In genomic region chr14:49238206-49238605, GRCm38 (mm10) we compare ENCODE assay signal across 9 mouse cellular contexts. TPM values are rescaled to one million over a fixed set of nuclear protein-coding genes. Genes with fewer than 3 reads are reported as not detected.
DNase-seq lines count a peak whose midpoint lies in the region; ATAC-seq and TF ChIP-seq lines count a peak whose summit lies in the region.
"Had no signal": no experiment of that assay in that cellular context is flagged by ENCODE, and none has a peak within 500 bp of the region (broad histone marks: within the 10 kb centered on the region; RNA-seq: fewer than 3 reads in every experiment).

No protein-coding gene starts in this region.

- TF ChIP-seq CTCF in left cerebral cortex, adult 2 months (IDR thresholded peaks at IDR 0.05), result peak; percentile 80

- peak; percentile 80 for ATAC-seq in intestine, embryonic 15.5 days
- peak; percentile 68 for ATAC-seq in midbrain, embryonic 12.5 days (ENCODE audit: low FRiP score, low read depth)

- H3K4me3 ChIP-seq in intestine, embryonic 15.5 days (replicated peaks), result no peak overlapping the region
- no peak overlapping the region for H3K4me3 ChIP-seq in left cerebral cortex, adult 2 months
- no peak overlapping the region for H3K4me3 ChIP-seq in midbrain, embryonic 12.5 days
- H3K4me3 ChIP-seq: lung, embryonic 15.5 days had no signal

- H3K36me3 ChIP-seq in intestine, embryonic 15.5 days, result no peaks in the 10 kb centered on the region
- H3K36me3 ChIP-seq in midbrain, embryonic 12.5 days, result no peaks in the 10 kb centered on the region
- no peaks in the 10 kb centered on the region for H3K36me3 ChIP-seq in splenic B cell, adult 2 months (ENCODE audit: control insufficient read depth, insufficient read depth, low read length, poor library complexity, severe bottlenecking)
- H3K36me3 ChIP-seq: lung, embryonic 15.5 days had no signal

- no peaks in the 10 kb centered on the region for H3K4me1 ChIP-seq in intestine, embryonic 15.5 days (replicated peaks)
- no peaks in the 10 kb centered on the region for H3K4me1 ChIP-seq in midbrain, embryonic 12.5 days
- H3K4me1 ChIP-seq: lung, embryonic 15.5 days had no signal

- peak; percentile 80 for DNase-seq in heart, adult 11 months
- no peak for DNase-seq in heart, postnatal 25 days (ENCODE audit: low spot score)
- peak; percentile 79 for DNase-seq in cerebellum, adult 9-10 months
- DNase-seq in frontal cortex, adult 2 months (ENCODE audit: extremely low spot score in 1 of 2, low spot score in 1 of 2), result peak; percentile 43 to 81
- DNase-seq in left cerebral cortex, adult 2 months (ENCODE audit: extremely low spot score in 1 of 2, low spot score in 2 of 2), result peak; percentile 60
- peak; percentile 45 for DNase-seq in splenic B cell, adult 2 months (ENCODE audit: low read depth, low spot score)

- 26% methylated on average over 11 of the region's 11 CpGs for WGBS in intestine, embryonic 15.5 days
- 43% methylated on average over 11 of the region's 11 CpGs for WGBS in midbrain, embryonic 12.5 days

- no peaks in the 10 kb centered on the region for H3K27me3 ChIP-seq in intestine, embryonic 15.5 days (replicated peaks)
- H3K27me3 ChIP-seq in midbrain, embryonic 12.5 days, result peaks cover 18% of the 10 kb centered on the region
- H3K27me3 ChIP-seq in splenic B cell, adult 2 months (ENCODE audit: control insufficient read depth, insufficient read depth, low read length, poor library complexity, severe bottlenecking), result no peaks in the 10 kb centered on the region
- H3K27me3 ChIP-seq: lung, embryonic 15.5 days had no signal

- H3K9ac ChIP-seq in intestine, embryonic 15.5 days, result no peak overlapping the region
- H3K9ac ChIP-seq in midbrain, embryonic 12.5 days (replicated peaks), result no peak overlapping the region
- H3K9ac ChIP-seq: lung, embryonic 15.5 days had no signal

- no peak overlapping the region for H3K27ac ChIP-seq in intestine, embryonic 15.5 days
- no peak overlapping the region for H3K27ac ChIP-seq in left cerebral cortex, adult 2 months
- no peak overlapping the region for H3K27ac ChIP-seq in midbrain, embryonic 12.5 days (replicated peaks)
- H3K27ac ChIP-seq: lung, embryonic 15.5 days had no signal

- no peaks in the 10 kb centered on the region for H3K9me3 ChIP-seq in intestine, embryonic 15.5 days
- H3K9me3 ChIP-seq in midbrain, embryonic 12.5 days, result no peaks in the 10 kb centered on the region
- H3K9me3 ChIP-seq: lung, embryonic 15.5 days had no signal

- intact Hi-C loops in heart, postnatal 25 days (cut with DNase I), result loop anchor here (2.0 to 5.0 kb wide), 2 partner anchors 303 to 549 kb away; no protein-coding TSS in a partner anchor
- intact Hi-C loops in left cerebral cortex, adult 2 months (cut with DNase I), result loop anchor here (1.0 to 5.0 kb wide), 4 partner anchors 111 to 496 kb away; no protein-coding TSS in a partner anchor

- no peak overlapping the region for H3K4me2 ChIP-seq in intestine, embryonic 15.5 days (replicated peaks)
- H3K4me2 ChIP-seq in midbrain, embryonic 12.5 days (replicated peaks), result no peak overlapping the region
- H3K4me2 ChIP-seq: lung, embryonic 15.5 days had no signal

RNA-seq across cellular contexts. Expression of gene ccdc198, which starts 7.1 kb away (rescaled TPM):
- not detected for total RNA-seq in heart, postnatal 25 days (2021)
- polyA plus RNA-seq in frontal cortex, adult 2 months (2012; rRNA removed), result 0.12 TPM in 1 of 2 replicates, not detected in the other
- 92.0 and 94.3 TPM in 2 replicates for polyA plus RNA-seq in intestine, embryonic 15.5 days (2015; fragmentation: Nextera tagmentation; extraction: Ambion mirVana)
- not detected for total RNA-seq in left cerebral cortex, adult 2 months (2021)
- 0.21 and 0.22 TPM in 2 replicates for polyA plus RNA-seq in midbrain, embryonic 12.5 days (2016; fragmentation: Nextera tagmentation; extraction: Ambion mirVana)

Comparison
In these comparisons a context has a peak if more than half of its experiments do, and no peak if none do; other contexts are left out.
1. RNA of gene ccdc198, which starts 7.1 kb away (polyA plus RNA-seq): 92.0 to 94.3 TPM in intestine, embryonic 15.5 days; 0.21 to 0.22 TPM in midbrain, embryonic 12.5 days and 0.12 TPM in frontal cortex, adult 2 months; every median in the first group is over 10 times any median in the second.